In genomic region chr3:89195979-89196877, GRCm38 (mm10) we compare ENCODE assay signal across 7 mouse cellular contexts. TPM values are rescaled to one million over a fixed set of nuclear protein-coding genes. Genes with fewer than 3 reads are reported as not detected.
DNase-seq lines count a peak whose midpoint lies in the region; ATAC-seq and TF ChIP-seq lines count a peak whose summit lies in the region.

No protein-coding gene starts in this region.

- peak overlapping the region; percentile 50 for H3K9ac ChIP-seq in embryonic facial prominence, embryonic 12.5 days
- H3K9ac ChIP-seq in limb, embryonic 13.5 days, result peak overlapping the region; percentile 73
- peak overlapping the region; percentile 70 for H3K9ac ChIP-seq in midbrain, embryonic 16.5 days (ENCODE audit: low read depth, low read length)

- peak; percentile 91 for DNase-seq in adrenal gland, postnatal 25 days
- DNase-seq in heart, adult 11 months, result peak; percentile 99
- DNase-seq in kidney, adult 2 months, result peak; percentile 93
- DNase-seq in spleen, postnatal 10 days (ENCODE audit: low spot score in 2 of 2), result peak; percentile 62 to 92

- TF ChIP-seq POLR2A in kidney, adult 2 months (IDR thresholded peaks at IDR 0.05; ENCODE audit: low read depth, low read length), result peak; percentile 37

- H3K4me1 ChIP-seq in embryonic facial prominence, embryonic 12.5 days, result peaks cover 9% of the 10 kb centered on the region
- H3K4me1 ChIP-seq in kidney, adult 2 months (ENCODE audit: control insufficient read depth, insufficient read depth, low read length), result peaks cover 4% of the 10 kb centered on the region; the same call in 1 of the 2 replicates
- H3K4me1 ChIP-seq in limb, embryonic 13.5 days, result peaks cover 10% of the 10 kb centered on the region
- peaks cover 10% of the 10 kb centered on the region for H3K4me1 ChIP-seq in midbrain, embryonic 16.5 days (ENCODE audit: control insufficient read depth, insufficient read depth, low read length)

- peak overlapping the region; percentile 53 for H3K4me2 ChIP-seq in embryonic facial prominence, embryonic 12.5 days (replicated peaks)
- H3K4me2 ChIP-seq in limb, embryonic 13.5 days (replicated peaks), result peak overlapping the region; percentile 67
- peak overlapping the region; percentile 81 for H3K4me2 ChIP-seq in midbrain, embryonic 16.5 days (ENCODE audit: low read length)

- peak overlapping the region; percentile 38 for H3K4me3 ChIP-seq in embryonic facial prominence, embryonic 12.5 days
- H3K4me3 ChIP-seq in kidney, adult 2 months (ENCODE audit: insufficient read depth, low read depth, low read length), result peak overlapping the region; percentile 62
- peak overlapping the region; percentile 41 for H3K4me3 ChIP-seq in limb, embryonic 13.5 days
- peak overlapping the region; percentile 41 for H3K4me3 ChIP-seq in midbrain, embryonic 16.5 days (ENCODE audit: low read depth, low read length)

- H3K27me3 ChIP-seq in embryonic facial prominence, embryonic 12.5 days, result no peaks in the 10 kb centered on the region
- no peaks in the 10 kb centered on the region for H3K27me3 ChIP-seq in kidney, adult 2 months (replicated peaks; ENCODE audit: control insufficient read depth, insufficient read depth, low read length)
- no peaks in the 10 kb centered on the region for H3K27me3 ChIP-seq in limb, embryonic 13.5 days
- H3K27me3 ChIP-seq in midbrain, embryonic 16.5 days (ENCODE audit: control insufficient read depth, insufficient read depth, low read depth, low read length), result no peaks in the 10 kb centered on the region

- H3K9me3 ChIP-seq in embryonic facial prominence, embryonic 12.5 days, result no peaks in the 10 kb centered on the region
- no peaks in the 10 kb centered on the region for H3K9me3 ChIP-seq in limb, embryonic 13.5 days
- no peaks in the 10 kb centered on the region for H3K9me3 ChIP-seq in midbrain, embryonic 16.5 days (replicated peaks; ENCODE audit: control insufficient read depth, low read length, poor library complexity, severe bottlenecking)

- H3K27ac ChIP-seq in embryonic facial prominence, embryonic 12.5 days, result peak overlapping the region; percentile 80
- peak overlapping the region; percentile 78 for H3K27ac ChIP-seq in kidney, adult 2 months (ENCODE audit: insufficient read depth, low read depth, low read length)
- peak overlapping the region; percentile 85 for H3K27ac ChIP-seq in limb, embryonic 13.5 days
- peak overlapping the region; percentile 74 for H3K27ac ChIP-seq in midbrain, embryonic 16.5 days (ENCODE audit: low read length)

- TF ChIP-seq CTCF in kidney, adult 2 months (conservative IDR thresholded peaks at IDR 0.05; ENCODE audit: insufficient read depth, insufficient read length, low read depth, low read length), result peak; percentile 61

- peak; percentile 93 for ATAC-seq in embryonic facial prominence, embryonic 12.5 days (ENCODE audit: insufficient number of reproducible peaks, insufficient read depth, low FRiP score, low TSS enrichment)
- ATAC-seq in limb, embryonic 13.5 days (ENCODE audit: low FRiP score, low read depth), result peak; percentile 98
- ATAC-seq in midbrain, embryonic 16.5 days, result peak; percentile 90

- 6% methylated on average over 33 of the region's 33 CpGs for WGBS in embryonic facial prominence, embryonic 12.5 days
- 5% methylated on average over 33 of the region's 33 CpGs for WGBS in kidney, adult 2 months
- whole genome bisulfite sequencing in limb, embryonic 13.5 days, result 10% methylated on average over 33 of the region's 33 CpGs
- WGBS in midbrain, embryonic 16.5 days, result 6% methylated on average over 33 of the region's 33 CpGs

- H3K36me3 ChIP-seq in embryonic facial prominence, embryonic 12.5 days, result no peaks in the 10 kb centered on the region
- H3K36me3 ChIP-seq in kidney, adult 2 months (ENCODE audit: control insufficient read depth, insufficient read depth, low read length), result no peaks in the 10 kb centered on the region
- H3K36me3 ChIP-seq in limb, embryonic 13.5 days, result no peaks in the 10 kb centered on the region
- H3K36me3 ChIP-seq in midbrain, embryonic 16.5 days (ENCODE audit: control insufficient read depth, insufficient read depth, low read length), result no peaks in the 10 kb centered on the region

RNA-seq across cellular contexts. Expression of gene Gba, which starts 6.5 kb away (rescaled TPM):
- total RNA-seq in adrenal gland, postnatal 25 days (2021), result 72.4 and 79.0 TPM in 2 replicates
- polyA plus RNA-seq in embryonic facial prominence, embryonic 12.5 days (2016; fragmentation: Nextera tagmentation; extraction: Ambion mirVana), result 33.2 and 34.9 TPM in 2 replicates
- polyA plus RNA-seq in kidney, adult 2 months (2012; rRNA removed), result 61.6 and 65.3 TPM in 2 replicates
- 35.6 and 40.2 TPM in 2 replicates for polyA plus RNA-seq in limb, embryonic 13.5 days (2015; fragmentation: Nextera tagmentation; extraction: Ambion mirVana)
- 46.4 and 49.0 TPM in 2 replicates for polyA plus RNA-seq in midbrain, embryonic 16.5 days (2015; fragmentation: Nextera tagmentation; extraction: Ambion mirVana)

RNA-seq across cellular contexts. Expression of gene Fam189b, which starts 13.3 kb away (rescaled TPM):
- 17.1 and 23.7 TPM in 2 replicates for total RNA-seq in adrenal gland, postnatal 25 days (2021)
- 30.9 and 37.2 TPM in 2 replicates for polyA plus RNA-seq in embryonic facial prominence, embryonic 12.5 days (2016; fragmentation: Nextera tagmentation; extraction: Ambion mirVana)
- 18.3 and 18.4 TPM in 2 replicates for polyA plus RNA-seq in kidney, adult 2 months (2012; rRNA removed)
- 34.0 and 35.2 TPM in 2 replicates for polyA plus RNA-seq in limb, embryonic 13.5 days (2015; fragmentation: Nextera tagmentation; extraction: Ambion mirVana)
- polyA plus RNA-seq in midbrain, embryonic 16.5 days (2015; fragmentation: Nextera tagmentation; extraction: Ambion mirVana), result 31.8 and 33.6 TPM in 2 replicates

RNA-seq across cellular contexts. Expression of gene Thbs3, which starts 18.8 kb away (rescaled TPM):
- 6.1 and 8.7 TPM in 2 replicates for total RNA-seq in adrenal gland, postnatal 25 days (2021)
- 42.6 and 46.2 TPM in 2 replicates for polyA plus RNA-seq in embryonic facial prominence, embryonic 12.5 days (2016; fragmentation: Nextera tagmentation; extraction: Ambion mirVana)
- polyA plus RNA-seq in kidney, adult 2 months (2012; rRNA removed), result 5.0 and 7.9 TPM in 2 replicates
- polyA plus RNA-seq in limb, embryonic 13.5 days (2015; fragmentation: Nextera tagmentation; extraction: Ambion mirVana), result 63.7 and 69.8 TPM in 2 replicates
- 52.2 and 53.6 TPM in 2 replicates for polyA plus RNA-seq in midbrain, embryonic 16.5 days (2015; fragmentation: Nextera tagmentation; extraction: Ambion mirVana)

RNA-seq across cellular contexts. Expression of gene Scamp3, which starts 19.0 kb away (rescaled TPM):
- total RNA-seq in adrenal gland, postnatal 25 days (2021), result 98.4 and 112 TPM in 2 replicates
- 108 and 109 TPM in 2 replicates for polyA plus RNA-seq in embryonic facial prominence, embryonic 12.5 days (2016; fragmentation: Nextera tagmentation; extraction: Ambion mirVana)
- 138 and 141 TPM in 2 replicates for polyA plus RNA-seq in kidney, adult 2 months (2012; rRNA removed)
- 115 and 119 TPM in 2 replicates for polyA plus RNA-seq in limb, embryonic 13.5 days (2015; fragmentation: Nextera tagmentation; extraction: Ambion mirVana)
- polyA plus RNA-seq in midbrain, embryonic 16.5 days (2015; fragmentation: Nextera tagmentation; extraction: Ambion mirVana), result 145 and 152 TPM in 2 replicates

RNA-seq across cellular contexts. Expression of gene Mtx1, which starts 30.7 kb away (rescaled TPM):
- total RNA-seq in adrenal gland, postnatal 25 days (2021), result 143 and 154 TPM in 2 replicates
- polyA plus RNA-seq in embryonic facial prominence, embryonic 12.5 days (2016; fragmentation: Nextera tagmentation; extraction: Ambion mirVana), result 208 and 211 TPM in 2 replicates
- polyA plus RNA-seq in kidney, adult 2 months (2012; rRNA removed), result 257 and 283 TPM in 2 replicates
- polyA plus RNA-seq in limb, embryonic 13.5 days (2015; fragmentation: Nextera tagmentation; extraction: Ambion mirVana), result 202 and 205 TPM in 2 replicates
- polyA plus RNA-seq in midbrain, embryonic 16.5 days (2015; fragmentation: Nextera tagmentation; extraction: Ambion mirVana), result 145 and 150 TPM in 2 replicates

Comparison
In these comparisons a context has a peak if more than half of its experiments do, and no peak if none do; other contexts are left out.
1. Peak in every context shown above with its lines: DNase-seq, ATAC-seq, H3K4me3 ChIP-seq and H3K27ac ChIP-seq.